Mouse (Mus musculus): ENCODE measurements around the gene Cnot1. TPM values are rescaled to one million over a fixed set of nuclear protein-coding genes. Genes with fewer than 3 reads are reported as not detected.

The Cnot1 gene
- polyA plus RNA-seq, 1 experiment from 2014 or later, result 18.0 TPM

DNA sequence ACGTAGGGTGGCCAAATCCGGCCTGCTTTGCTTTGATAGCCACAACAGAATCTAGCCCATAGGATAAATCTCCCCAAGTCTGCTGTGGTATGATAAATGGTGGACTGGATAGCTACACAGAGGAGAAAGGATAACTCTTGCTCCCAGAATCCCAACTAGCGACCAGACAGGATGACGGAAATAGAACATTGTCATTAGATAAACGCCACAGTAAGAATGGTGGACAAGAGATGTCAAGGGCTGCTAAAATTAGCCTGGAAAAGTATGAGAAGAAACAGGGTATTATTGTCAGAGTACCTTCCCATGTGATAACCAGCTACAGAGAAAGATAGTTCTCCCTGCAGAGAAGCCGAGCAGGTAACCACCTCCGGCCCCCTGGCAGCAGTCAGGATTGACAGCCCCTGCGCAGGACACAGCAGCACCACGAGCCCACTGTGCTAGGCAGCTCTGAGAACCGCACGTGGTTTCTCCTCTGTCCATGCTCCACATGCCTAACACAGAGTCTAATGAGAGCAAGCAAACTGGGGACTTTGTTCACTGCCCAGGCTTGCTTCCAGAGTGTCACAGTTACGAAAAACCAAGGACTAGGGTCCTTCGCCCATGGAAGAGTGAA, 116.2 kb downstream of the Cnot1 start:
- Histone ChIP-seq H3K4me2 (replicated peaks; ENCODE audit: low read depth) (no peak overlapping the region), H3K27ac (replicated peaks) (no peak overlapping the region), H3K4me3 (ENCODE audit: low read depth, low read length) (no peak overlapping the region), H3K9me3 (ENCODE audit: control insufficient read depth, low read length) (no peaks in the 10 kb centered on the region), H3K27me3 (ENCODE audit: control insufficient read depth, insufficient read depth, low read length) (no peaks in the 10 kb centered on the region), H3K9ac (ENCODE audit: low read length) (no peak overlapping the region), H3K4me1 (replicated peaks; ENCODE audit: control insufficient read depth, insufficient read depth) (no peaks in the 10 kb centered on the region), H3K36me3 (ENCODE audit: control insufficient read depth, insufficient read depth, low read length) (no peaks in the 10 kb centered on the region)
- DNase-seq (ENCODE audit: low spot score), result no peak
- 71% methylated on average over 13 of the region's 13 CpGs for WGBS
- ATAC-seq (ENCODE audit: low FRiP score, low TSS enrichment), result no peak
- TF ChIP-seq EP300 (optimal IDR thresholded peaks at IDR 0.05) (no peak), CTCF (IDR thresholded peaks at IDR 0.05; ENCODE audit: low read depth) (no peak)

DNA sequence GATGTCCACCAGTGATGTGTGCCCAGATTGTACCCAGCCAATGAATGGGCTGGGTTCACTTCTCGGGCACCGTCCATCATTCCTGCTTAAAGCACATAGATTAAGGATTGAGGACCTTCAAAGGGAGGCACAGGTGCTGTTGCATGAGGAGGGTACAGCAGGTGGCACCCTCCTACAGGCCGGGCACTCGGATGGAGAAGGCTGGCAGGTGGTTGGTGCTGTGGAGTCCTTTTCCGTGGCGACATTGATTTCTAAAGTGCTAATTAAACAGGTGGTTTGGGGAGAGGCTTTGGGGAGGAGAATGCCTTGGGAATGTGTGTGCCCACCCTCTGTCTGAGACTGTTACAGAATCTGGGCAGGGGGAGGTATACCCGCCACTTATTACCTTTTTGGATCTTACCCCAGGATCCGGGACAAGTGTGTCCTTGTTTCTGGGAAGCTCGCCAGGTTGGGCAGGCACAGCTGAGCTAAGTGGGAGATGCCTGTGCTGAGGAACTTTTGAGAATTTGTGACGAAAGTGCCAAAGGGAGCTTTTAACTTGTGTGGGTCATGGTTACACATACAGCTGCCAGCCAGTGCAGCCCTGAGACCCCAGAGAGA, 119.1 kb downstream of the Cnot1 start:
- Histone ChIP-seq H3K27me3 (ENCODE audit: control insufficient read depth, insufficient read depth, low read length) (no peaks in the 10 kb centered on the region), H3K4me2 (replicated peaks; ENCODE audit: low read depth) (no peak overlapping the region), H3K36me3 (ENCODE audit: control insufficient read depth, insufficient read depth, low read length) (no peaks in the 10 kb centered on the region), H3K4me1 (replicated peaks; ENCODE audit: control insufficient read depth, insufficient read depth) (no peaks in the 10 kb centered on the region), H3K27ac (replicated peaks) (no peak overlapping the region), H3K4me3 (ENCODE audit: low read depth, low read length) (no peak overlapping the region), H3K9me3 (ENCODE audit: control insufficient read depth, low read length) (no peaks in the 10 kb centered on the region), H3K9ac (ENCODE audit: low read length) (no peak overlapping the region)
- ATAC-seq (ENCODE audit: low FRiP score, low TSS enrichment) (no peak), DNase-seq (ENCODE audit: low spot score) (no peak)
- TF ChIP-seq CTCF (IDR thresholded peaks at IDR 0.05; ENCODE audit: low read depth) (no peak), EP300 (optimal IDR thresholded peaks at IDR 0.05) (no peak)
- WGBS, result 60% methylated on average over 10 of the region's 10 CpGs

DNA sequence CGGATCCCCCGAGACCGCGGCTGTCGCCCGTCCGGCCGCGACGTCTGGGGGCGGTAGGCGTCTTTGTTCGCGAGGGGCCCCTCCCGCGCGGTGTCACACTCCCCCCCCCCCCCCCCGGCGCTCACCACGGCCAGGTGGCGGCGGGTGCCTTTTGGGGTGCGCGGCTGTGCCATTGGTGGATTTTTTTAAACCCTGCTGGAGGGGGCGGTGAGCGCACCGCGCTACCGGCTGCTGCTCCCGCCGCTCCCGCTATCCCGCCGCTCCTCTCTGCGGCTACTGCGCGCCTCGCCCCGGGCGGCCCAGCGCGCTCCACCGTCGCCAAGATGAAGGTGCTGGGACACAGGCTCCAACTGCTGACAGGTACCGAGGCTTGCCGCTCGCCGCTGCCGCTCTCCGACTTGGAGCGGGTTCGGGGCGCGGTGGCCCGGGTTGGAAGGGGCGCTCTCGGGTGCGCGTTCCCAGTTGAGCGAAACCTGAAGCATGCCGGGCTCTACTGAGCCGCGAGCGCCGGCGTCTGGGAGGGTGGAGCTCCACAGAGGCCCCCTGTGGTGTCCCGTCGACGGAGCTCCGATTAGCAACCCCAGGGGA, 129.1 kb downstream of the Cnot1 start:
- Histone ChIP-seq H3K4me2 (replicated peaks; ENCODE audit: low read depth) (peak overlapping the region; percentile 98), H3K4me3 (ENCODE audit: low read depth, low read length) (peak overlapping the region; percentile 48), H3K9me3 (ENCODE audit: control insufficient read depth, low read length) (no peaks in the 10 kb centered on the region), H3K4me1 (replicated peaks; ENCODE audit: control insufficient read depth, insufficient read depth) (no peaks in the 10 kb centered on the region), H3K9ac (ENCODE audit: low read length) (peak overlapping the region; percentile 45), H3K27me3 (ENCODE audit: control insufficient read depth, insufficient read depth, low read length) (peaks cover 6% of the 10 kb centered on the region; the same call in 1 of the 2 replicates), H3K27ac (replicated peaks) (no peak overlapping the region), H3K36me3 (ENCODE audit: control insufficient read depth, insufficient read depth, low read length) (no peaks in the 10 kb centered on the region)
- WGBS, result 1% methylated on average over 54 of the region's 70 CpGs
- peak; percentile 26 for DNase-seq (ENCODE audit: low spot score)
- TF ChIP-seq EP300 (optimal IDR thresholded peaks at IDR 0.05), result no peak
- no peak for TF ChIP-seq CTCF (IDR thresholded peaks at IDR 0.05; ENCODE audit: low read depth)
- ATAC-seq (ENCODE audit: low FRiP score, low TSS enrichment), result peak; percentile 50; the same call in 1 of the 2 replicates

DNA sequence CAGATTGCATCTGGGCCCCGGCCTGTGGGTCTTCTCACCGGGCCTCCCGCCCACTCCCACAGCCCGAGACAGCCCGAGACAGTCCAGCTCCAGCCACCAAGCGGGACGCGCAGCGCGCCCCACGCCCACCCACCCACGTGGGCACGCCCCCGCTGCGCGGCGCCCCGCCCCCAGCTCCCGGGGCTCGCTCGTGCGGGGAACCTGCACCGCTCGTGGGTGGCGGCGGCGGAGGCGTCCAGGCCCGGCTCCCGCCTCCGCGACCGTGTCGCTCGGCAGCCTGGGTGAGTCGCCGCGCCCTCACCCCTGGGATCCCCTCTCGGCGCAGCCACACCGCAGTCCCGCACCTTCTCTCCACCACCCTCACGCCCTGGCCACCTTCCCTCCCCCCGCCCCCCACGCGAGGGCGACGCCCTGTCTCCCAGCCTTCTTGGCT, 129.7 kb downstream of the Cnot1 start:
- DNase-seq (ENCODE audit: low spot score) (peak; percentile 31), ATAC-seq (ENCODE audit: low FRiP score, low TSS enrichment) (peak; percentile 43; the same call in 1 of the 2 replicates)
- Histone ChIP-seq H3K27ac (replicated peaks) (no peak overlapping the region), H3K9me3 (ENCODE audit: control insufficient read depth, low read length) (no peaks in the 10 kb centered on the region), H3K27me3 (ENCODE audit: control insufficient read depth, insufficient read depth, low read length) (peaks cover 6% of the 10 kb centered on the region; the same call in 1 of the 2 replicates), H3K4me2 (replicated peaks; ENCODE audit: low read depth) (peak overlapping the region; percentile 98), H3K4me1 (replicated peaks; ENCODE audit: control insufficient read depth, insufficient read depth) (no peaks in the 10 kb centered on the region), H3K4me3 (ENCODE audit: low read depth, low read length) (peak overlapping the region; percentile 48), H3K36me3 (ENCODE audit: control insufficient read depth, insufficient read depth, low read length) (no peaks in the 10 kb centered on the region), H3K9ac (ENCODE audit: low read length) (peak overlapping the region; percentile 45)
- no peak for TF ChIP-seq EP300 (optimal IDR thresholded peaks at IDR 0.05)
- no peak for TF ChIP-seq CTCF (IDR thresholded peaks at IDR 0.05; ENCODE audit: low read depth)
- 0% methylated on average over 37 of the region's 48 CpGs for WGBS

DNA sequence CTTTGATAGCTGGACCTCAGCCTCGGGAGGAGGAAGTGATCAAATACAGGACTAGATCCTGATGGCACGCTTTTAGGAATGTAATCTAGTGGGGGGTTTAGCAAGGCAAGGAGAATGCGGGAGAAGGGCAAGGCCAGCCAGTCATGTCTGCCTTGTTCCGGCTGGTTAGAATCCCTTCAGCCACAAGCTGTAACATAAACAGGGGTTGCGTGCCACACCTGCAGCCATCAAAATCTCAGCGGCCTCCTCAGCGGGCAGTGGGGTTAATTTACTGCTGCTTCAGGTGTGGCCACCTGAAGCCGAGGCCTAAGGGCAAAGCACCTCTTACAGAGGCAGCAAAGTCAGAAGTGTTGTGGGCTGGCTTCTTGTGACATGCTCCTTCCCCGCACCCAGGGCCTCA, 130.6 kb downstream of the Cnot1 start, which contains the start of gene Ndrg4:
TSS of gene Ndrg4 (plus strand) at position 350 of the 400 bp plus-strand sequence.
- 41% methylated on average over 9 of the region's 9 CpGs for WGBS
- H3K36me3 ChIP-seq (ENCODE audit: control insufficient read depth, insufficient read depth, low read length), result no peaks in the 10 kb centered on the region
- TF ChIP-seq EP300 (optimal IDR thresholded peaks at IDR 0.05), result no peak
- no peak for TF ChIP-seq CTCF (IDR thresholded peaks at IDR 0.05; ENCODE audit: low read depth)
- ATAC-seq (ENCODE audit: low FRiP score, low TSS enrichment) (no peak), DNase-seq (ENCODE audit: low spot score) (no peak)
- peak within 1 kb of the TSS; percentile 48 for H3K4me3 ChIP-seq (ENCODE audit: low read depth, low read length)
- peak within 1 kb of the TSS; percentile 98 for H3K4me2 ChIP-seq (replicated peaks; ENCODE audit: low read depth)
- H3K4me1 ChIP-seq (replicated peaks; ENCODE audit: control insufficient read depth, insufficient read depth), result no peaks in the 10 kb centered on the region
- peak within 1 kb of the TSS; percentile 45 for H3K9ac ChIP-seq (ENCODE audit: low read length)
- peaks cover 6% of the 10 kb centered on the region; the same call in 1 of the 2 replicates for H3K27me3 ChIP-seq (ENCODE audit: control insufficient read depth, insufficient read depth, low read length)
- no peaks in the 10 kb centered on the region for H3K9me3 ChIP-seq (ENCODE audit: control insufficient read depth, low read length)
- H3K27ac ChIP-seq (replicated peaks), result no peak within 1 kb of the TSS

DNA sequence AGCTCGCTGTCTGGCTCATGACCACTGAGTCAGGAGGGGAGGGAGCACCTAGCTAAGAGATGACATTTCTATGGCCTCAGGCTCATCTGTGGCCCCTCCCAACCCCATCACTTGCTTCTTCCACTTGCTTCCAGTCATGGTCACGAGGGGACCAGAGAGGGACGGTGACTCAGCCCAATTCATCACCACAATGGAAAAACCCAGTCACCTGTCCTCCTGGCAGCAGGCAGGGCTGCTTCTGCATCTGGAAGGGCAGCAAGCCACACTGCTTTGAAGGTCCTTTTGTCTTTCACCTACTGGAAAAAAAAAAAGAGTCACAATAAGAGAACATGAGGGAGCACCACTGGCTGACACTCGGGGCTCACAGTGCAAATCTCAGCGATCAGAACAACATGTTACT, 134.5 kb downstream of the Cnot1 start:
- Histone ChIP-seq H3K27ac (replicated peaks) (no peak overlapping the region), H3K36me3 (ENCODE audit: control insufficient read depth, insufficient read depth, low read length) (no peaks in the 10 kb centered on the region), H3K4me1 (replicated peaks; ENCODE audit: control insufficient read depth, insufficient read depth) (no peaks in the 10 kb centered on the region), H3K9me3 (ENCODE audit: control insufficient read depth, low read length) (no peaks in the 10 kb centered on the region), H3K4me2 (replicated peaks; ENCODE audit: low read depth) (no peak overlapping the region), H3K27me3 (ENCODE audit: control insufficient read depth, insufficient read depth, low read length) (peaks cover 2% of the 10 kb centered on the region; the same call in 1 of the 2 replicates), H3K9ac (ENCODE audit: low read length) (no peak overlapping the region), H3K4me3 (ENCODE audit: low read depth, low read length) (no peak overlapping the region)
- ATAC-seq (ENCODE audit: low FRiP score, low TSS enrichment), result no peak
- no peak for DNase-seq (ENCODE audit: low spot score)
- TF ChIP-seq EP300 (optimal IDR thresholded peaks at IDR 0.05), result no peak
- TF ChIP-seq CTCF (IDR thresholded peaks at IDR 0.05; ENCODE audit: low read depth), result no peak
- WGBS, result 72% methylated on average over 5 of the region's 5 CpGs

Measured in stomach, postnatal 0 days (tissue).